Mouse (Mus musculus) heart, embryonic 11.5 days (tissue): ENCODE results near the gene Prkar2a. TPM values are rescaled to one million over a fixed set of nuclear protein-coding genes. Genes with fewer than 3 reads are reported as not detected.

Experiments used
- ATAC-seq: fragments of 200-750 bp; cut with Nextera tagmentation; replicated peaks from 2 replicates; pipeline ENCODE4 v1.8.0; 2017; ENCODE audit warnings: moderate library complexity; ENCODE audit not compliant: insufficient number of reproducible peaks, low FRiP score, low TSS enrichment
- H3K27ac ChIP-seq: fragments of 300-500 bp; sonication (generic); 2 replicates; pipeline ENCODE4 v1.5.1; 2014; ENCODE audit warnings: mild to moderate bottlenecking, low read depth, low read length
- H3K27me3 ChIP-seq: fragments of 300-500 bp; sonication (generic); 2 replicates; pipeline ENCODE4 v1.6.1; 2014; ENCODE audit warnings: mild to moderate bottlenecking, low read length, mixed read lengths; ENCODE audit not compliant: control insufficient read depth, insufficient read depth
- H3K36me3 ChIP-seq: fragments of 300-500 bp; sonication (generic); 2 replicates; pipeline ENCODE4 v1.6.1; 2014; ENCODE audit warnings: mild to moderate bottlenecking, low read length, moderate library complexity, mixed read lengths; ENCODE audit not compliant: control insufficient read depth, insufficient read depth
- H3K4me1 ChIP-seq: fragments of 300-500 bp; sonication (generic); 2 replicates; pipeline ENCODE4 v1.6.1; 2014; ENCODE audit warnings: low read length; ENCODE audit not compliant: control insufficient read depth, insufficient read depth
- H3K4me2 ChIP-seq: fragments of 300-500 bp; sonication (generic); 2 replicates; pipeline ENCODE4 v1.6.1; 2014; ENCODE audit warnings: mild to moderate bottlenecking, moderate library complexity
- H3K4me3 ChIP-seq: fragments of 300-500 bp; sonication (generic); 2 replicates; pipeline ENCODE4 v1.5.1; 2014; ENCODE audit warnings: low read depth, low read length
- H3K9ac ChIP-seq: fragments of 300-500 bp; sonication (generic); 2 replicates; pipeline ENCODE4 v1.6.1; 2014; ENCODE audit warnings: mild to moderate bottlenecking, low read depth, low read length, moderate library complexity
- H3K9me3 ChIP-seq: fragments of 300-500 bp; sonication (generic); replicated peaks from 2 replicates; pipeline ENCODE4 v1.6.1; 2016; ENCODE audit warnings: low read length; ENCODE audit not compliant: control insufficient read depth
- WGBS: fragments of 180-500 bp; shearing (Covaris S2); extraction: QIAGEN DNeasy Blood & Tissue Kit; methylation state at CpG from one replicate; pipeline ENCODE4 v1.1.7; 2014; ENCODE audit not compliant: insufficient replicate concordance; 5-methylcytosine and 5-hydroxymethylcytosine counted together
- microRNA-seq: library from miRNA; unstranded; fragments of <30 nt; microRNA quantifications from one replicate; pipeline ENCODE4, GENCODE M21; 2016; ENCODE audit warnings: borderline number of aligned reads
- polyA plus RNA-seq: library from polyadenylated mRNA; unstranded; fragments of >200 nt; fragmentation: Nextera tagmentation; extraction: Ambion mirVana; gene quantifications from 2 replicates; pipeline ENCODE4 v1.2.1, GENCODE M21; 2014

Prkar2a gene
- polyA plus RNA-seq, 1 experiment from 2014 or later: 29.8 TPM

- H3K27me3 ChIP-seq: no peaks in the 10 kb centered on the region
- ATAC-seq: no peak
- no peak overlapping the region for H3K4me3 ChIP-seq
- no peaks in the 10 kb centered on the region for H3K9me3 ChIP-seq
- peaks cover 35% of the 10 kb centered on the region for H3K36me3 ChIP-seq
- H3K9ac ChIP-seq: no peak overlapping the region
- no peak overlapping the region for H3K4me2 ChIP-seq
- peaks cover 25% of the 10 kb centered on the region for H3K4me1 ChIP-seq
- H3K27ac ChIP-seq: no peak overlapping the region
- WGBS: 93% methylated on average over 3 of the region's 3 CpGs
Observed at GRCm38 (mm10) chr9:108799564-108799963, 110.5 kb downstream of the Prkar2a start.

Small RNAs within 50 kb of the gene (microRNA-seq; reads per million reads assigned to microRNA genes)
- not detected for gene Gm26298

Other genes with a start within 250 kb of the Prkar2a start
- gene Ccdc71, start 228.8 kb upstream of the Prkar2a start, polyA plus RNA-seq: 34.6 and 46.9 TPM in 2 replicates
- gene Klhdc8b, start 227.7 kb upstream of the Prkar2a start, polyA plus RNA-seq: 58.1 and 71.8 TPM in 2 replicates
- gene Lamb2, start 209.6 kb upstream of the Prkar2a start, polyA plus RNA-seq: 22.7 and 30.4 TPM in 2 replicates
- 48.9 and 57.4 TPM in 2 replicates for gene Usp19, start 198.7 kb upstream of the Prkar2a start, polyA plus RNA-seq
- 86.7 and 89.6 TPM in 2 replicates for gene Qars, start 181.6 kb upstream of the Prkar2a start, polyA plus RNA-seq
- 103 and 109 TPM in 2 replicates for gene Qrich1, start 172.5 kb upstream of the Prkar2a start, polyA plus RNA-seq
- gene Impdh2, start 129.0 kb upstream of the Prkar2a start, polyA plus RNA-seq: 130 TPM in 2 replicates
- gene Ndufaf3, start 121.9 kb upstream of the Prkar2a start, polyA plus RNA-seq: 56.6 and 58.9 TPM in 2 replicates
- 85.8 and 88.6 TPM in 2 replicates for gene Dalrd3, start 119.4 kb upstream of the Prkar2a start, polyA plus RNA-seq
- gene Wdr6, start 110.6 kb upstream of the Prkar2a start, polyA plus RNA-seq: 48.6 and 60.8 TPM in 2 replicates
- gene P4htm, start 91.6 kb upstream of the Prkar2a start, polyA plus RNA-seq: 14.7 and 15.0 TPM in 2 replicates
- gene Arih2, start 39.9 kb upstream of the Prkar2a start, polyA plus RNA-seq: 37.6 and 44.3 TPM in 2 replicates
- gene Slc25a20, start 27.2 kb upstream of the Prkar2a start, polyA plus RNA-seq: 30.3 and 45.9 TPM in 2 replicates
- 44.3 and 48.7 TPM in 2 replicates for gene Ip6k2, start 94.5 kb downstream of the Prkar2a start, polyA plus RNA-seq
- gene Nckipsd, start 119.1 kb downstream of the Prkar2a start, polyA plus RNA-seq: 7.3 and 9.5 TPM in 2 replicates
- gene Celsr3, start 137.0 kb downstream of the Prkar2a start, polyA plus RNA-seq: 0.04 and 0.10 TPM in 2 replicates
- gene Slc26a6, start 164.0 kb downstream of the Prkar2a start, polyA plus RNA-seq: 6.3 and 7.0 TPM in 2 replicates
- not detected in 2 replicates for gene Tmem89, start 225.3 kb downstream of the Prkar2a start, polyA plus RNA-seq
- gene Uqcrc1, start 247.3 kb downstream of the Prkar2a start, polyA plus RNA-seq: 707 and 751 TPM in 2 replicates